Mouse (Mus musculus): ENCODE measurements around the gene Chst7. TPM values are rescaled to one million over a fixed set of nuclear protein-coding genes. Genes with fewer than 3 reads are reported as not detected.

Chst7 gene
- polyA plus RNA-seq (2012; ENCODE audit: insufficient read depth, insufficient read length, low replicate concordance, missing spikeins), result not detected in 2 replicates

DNA sequence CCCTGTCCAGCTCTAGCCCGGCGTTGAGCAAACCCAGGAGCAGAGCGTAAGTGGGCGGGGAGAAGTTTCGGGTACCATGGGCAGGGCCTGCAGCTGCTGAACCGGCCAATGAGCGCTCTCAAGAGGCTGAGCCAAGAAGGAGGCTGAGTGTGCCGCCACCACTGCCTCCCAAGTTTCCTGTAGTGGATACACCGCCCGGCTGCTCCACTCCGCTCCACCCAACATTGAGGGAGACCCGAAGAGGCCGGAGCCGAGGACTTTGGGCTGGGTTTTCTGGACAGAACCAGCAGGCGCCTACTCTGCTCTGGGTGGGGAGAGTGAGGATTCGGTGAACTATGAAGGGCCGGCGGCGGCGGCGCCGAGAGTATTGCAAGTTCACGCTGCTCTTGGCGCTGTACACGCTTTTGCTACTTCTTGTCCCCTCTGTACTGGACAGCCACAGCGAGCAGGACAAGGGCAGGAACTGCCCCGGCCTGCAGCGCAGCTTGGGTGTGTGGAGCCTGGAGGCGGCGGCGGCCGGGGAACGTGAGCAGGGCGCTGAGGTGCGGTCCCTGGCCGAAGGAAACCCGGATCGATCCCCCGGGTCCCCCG, at the start of gene Chst7:
Chst7 (plus strand) TSS at position 180 of the 591 bp plus-strand sequence.
- H3K4me1 ChIP-seq (ENCODE audit: control insufficient read depth, insufficient read depth, low read length), result peaks cover 13% of the 10 kb centered on the region
- TF ChIP-seq POLR2A (IDR thresholded peaks at IDR 0.05; ENCODE audit: insufficient read depth, low read depth, low read length), result no peak
- no peak for TF ChIP-seq CTCF (IDR thresholded peaks at IDR 0.05; ENCODE audit: insufficient read depth, low read depth, low read length)
- WGBS, result 10% methylated on average over 40 of the region's 40 CpGs
- no peak within 1 kb of the TSS for H3K27ac ChIP-seq (ENCODE audit: insufficient read depth, low read depth, low read length)
- H3K4me3 ChIP-seq (ENCODE audit: insufficient read depth, low read depth, low read length), result peak within 1 kb of the TSS; percentile 42

DNA sequence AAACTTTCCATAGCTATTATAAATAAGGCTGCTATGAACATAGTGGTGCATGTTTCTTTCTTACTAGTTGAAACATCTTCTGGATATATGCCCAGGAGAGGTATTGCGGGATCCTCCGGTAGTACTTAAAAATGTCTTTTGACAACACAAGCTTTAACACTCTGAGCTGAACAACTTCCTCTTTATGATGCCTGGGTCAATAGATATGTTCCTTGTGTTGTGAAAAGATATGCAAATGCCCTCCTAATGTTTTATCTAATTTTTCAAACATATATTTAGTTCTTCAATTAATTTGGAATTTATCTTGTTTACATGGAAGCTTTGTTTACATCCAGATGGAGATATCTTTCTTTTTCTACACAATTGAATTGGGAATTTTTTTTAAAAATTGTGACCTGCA, 47.1 kb upstream of the Chst7 start:
- Histone ChIP-seq H3K4me3 (ENCODE audit: insufficient read depth, low read depth, low read length) (no peak overlapping the region), H3K27ac (ENCODE audit: insufficient read depth, low read depth, low read length) (no peak overlapping the region), H3K4me1 (ENCODE audit: control insufficient read depth, insufficient read depth, low read length) (no peaks in the 10 kb centered on the region)
- 85% methylated on average over 2 of the region's 2 CpGs for WGBS
- no peak for TF ChIP-seq POLR2A (IDR thresholded peaks at IDR 0.05; ENCODE audit: insufficient read depth, low read depth, low read length)
- no peak for TF ChIP-seq CTCF (IDR thresholded peaks at IDR 0.05; ENCODE audit: insufficient read depth, low read depth, low read length)

DNA sequence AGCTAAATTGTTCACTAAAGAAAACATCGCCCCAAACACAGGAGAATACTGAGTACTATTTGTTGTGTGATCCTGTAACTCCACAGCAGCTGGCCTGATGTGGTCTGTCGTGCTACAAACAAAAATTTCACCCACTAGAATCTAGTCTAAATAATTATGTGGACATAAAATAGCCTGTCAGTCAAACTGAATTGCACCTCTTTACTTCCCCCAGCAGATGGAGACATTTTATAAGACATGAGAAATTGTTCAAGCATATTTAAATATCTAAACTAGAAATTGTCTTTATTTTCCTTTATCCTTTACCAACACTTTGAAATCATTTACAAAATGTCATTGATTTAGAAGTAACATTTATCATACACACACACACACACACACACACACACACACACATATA, 38.4 kb upstream of the Chst7 start:
- no peak for TF ChIP-seq POLR2A (IDR thresholded peaks at IDR 0.05; ENCODE audit: insufficient read depth, low read depth, low read length)
- TF ChIP-seq CTCF (IDR thresholded peaks at IDR 0.05; ENCODE audit: insufficient read depth, low read depth, low read length), result no peak
- no peak overlapping the region for H3K27ac ChIP-seq (ENCODE audit: insufficient read depth, low read depth, low read length)
- WGBS, result 35% methylated on average over 2 of the region's 2 CpGs
- H3K4me3 ChIP-seq (ENCODE audit: insufficient read depth, low read depth, low read length), result no peak overlapping the region
- no peaks in the 10 kb centered on the region for H3K4me1 ChIP-seq (ENCODE audit: control insufficient read depth, insufficient read depth, low read length)

DNA sequence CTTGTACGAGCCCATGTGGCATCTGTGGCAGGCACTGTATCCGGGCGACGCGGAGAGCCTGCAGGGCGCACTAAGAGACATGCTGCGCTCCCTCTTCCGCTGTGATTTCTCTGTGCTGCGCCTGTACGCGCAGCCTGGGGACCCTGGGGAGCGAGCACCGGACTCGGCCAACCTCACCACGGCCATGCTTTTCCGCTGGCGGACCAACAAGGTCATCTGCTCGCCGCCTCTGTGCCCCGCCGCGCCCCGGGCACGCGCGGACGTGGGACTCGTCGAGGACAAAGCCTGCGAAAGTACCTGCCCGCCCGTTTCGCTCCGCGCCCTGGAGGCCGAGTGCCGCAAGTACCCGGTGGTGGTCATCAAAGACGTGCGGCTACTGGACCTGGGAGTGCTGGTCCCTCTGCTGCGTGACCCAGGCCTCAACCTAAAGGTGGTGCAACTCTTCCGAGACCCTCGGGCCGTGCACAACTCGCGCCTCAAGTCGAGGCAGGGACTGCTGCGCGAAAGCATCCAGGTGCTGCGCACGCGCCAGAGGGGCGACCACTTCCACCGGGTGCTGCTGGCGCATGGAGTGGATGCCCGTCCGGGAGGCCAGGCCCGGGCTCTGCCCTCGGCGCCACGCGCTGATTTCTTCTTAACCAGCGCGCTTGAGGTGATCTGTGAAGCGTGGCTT, 872 bp downstream of the Chst7 start:
- TF ChIP-seq CTCF (IDR thresholded peaks at IDR 0.05; ENCODE audit: insufficient read depth, low read depth, low read length) (no peak), POLR2A (IDR thresholded peaks at IDR 0.05; ENCODE audit: insufficient read depth, low read depth, low read length) (no peak)
- Histone ChIP-seq H3K27ac (ENCODE audit: insufficient read depth, low read depth, low read length) (no peak overlapping the region), H3K4me1 (ENCODE audit: control insufficient read depth, insufficient read depth, low read length) (peaks cover 13% of the 10 kb centered on the region), H3K4me3 (ENCODE audit: insufficient read depth, low read depth, low read length) (peak overlapping the region; percentile 42)
- 19% methylated on average over 65 of the region's 65 CpGs for WGBS

DNA sequence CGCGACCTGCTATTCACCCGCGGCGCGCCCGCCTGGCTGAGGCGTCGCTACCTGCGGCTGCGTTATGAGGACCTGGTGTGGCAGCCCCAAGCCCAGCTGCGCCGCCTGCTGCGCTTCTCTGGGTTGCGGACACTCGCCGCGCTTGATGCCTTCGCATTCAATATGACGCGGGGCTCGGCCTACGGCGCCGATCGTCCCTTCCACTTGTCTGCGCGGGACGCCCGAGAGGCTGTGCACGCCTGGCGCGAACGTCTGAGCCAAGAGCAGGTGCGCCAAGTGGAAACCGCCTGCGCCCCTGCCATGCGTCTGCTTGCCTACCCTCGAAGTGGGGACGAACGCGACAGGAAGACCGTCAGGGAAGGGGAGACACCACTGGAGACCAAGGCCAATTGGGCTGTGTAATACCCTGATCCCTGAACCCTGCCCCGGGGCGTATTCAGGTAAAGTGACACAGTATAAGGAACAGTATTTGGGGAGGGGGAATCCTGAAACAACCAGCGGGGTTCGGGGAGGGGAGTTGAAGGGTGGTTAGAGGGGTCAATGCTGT, 1.5 kb downstream of the Chst7 start:
- WGBS, result 21% methylated on average over 47 of the region's 47 CpGs
- Histone ChIP-seq H3K27ac (ENCODE audit: insufficient read depth, low read depth, low read length) (no peak overlapping the region), H3K4me3 (ENCODE audit: insufficient read depth, low read depth, low read length) (peak overlapping the region; percentile 42), H3K4me1 (ENCODE audit: control insufficient read depth, insufficient read depth, low read length) (peaks cover 13% of the 10 kb centered on the region)
- no peak for TF ChIP-seq CTCF (IDR thresholded peaks at IDR 0.05; ENCODE audit: insufficient read depth, low read depth, low read length)
- TF ChIP-seq POLR2A (IDR thresholded peaks at IDR 0.05; ENCODE audit: insufficient read depth, low read depth, low read length), result no peak

DNA sequence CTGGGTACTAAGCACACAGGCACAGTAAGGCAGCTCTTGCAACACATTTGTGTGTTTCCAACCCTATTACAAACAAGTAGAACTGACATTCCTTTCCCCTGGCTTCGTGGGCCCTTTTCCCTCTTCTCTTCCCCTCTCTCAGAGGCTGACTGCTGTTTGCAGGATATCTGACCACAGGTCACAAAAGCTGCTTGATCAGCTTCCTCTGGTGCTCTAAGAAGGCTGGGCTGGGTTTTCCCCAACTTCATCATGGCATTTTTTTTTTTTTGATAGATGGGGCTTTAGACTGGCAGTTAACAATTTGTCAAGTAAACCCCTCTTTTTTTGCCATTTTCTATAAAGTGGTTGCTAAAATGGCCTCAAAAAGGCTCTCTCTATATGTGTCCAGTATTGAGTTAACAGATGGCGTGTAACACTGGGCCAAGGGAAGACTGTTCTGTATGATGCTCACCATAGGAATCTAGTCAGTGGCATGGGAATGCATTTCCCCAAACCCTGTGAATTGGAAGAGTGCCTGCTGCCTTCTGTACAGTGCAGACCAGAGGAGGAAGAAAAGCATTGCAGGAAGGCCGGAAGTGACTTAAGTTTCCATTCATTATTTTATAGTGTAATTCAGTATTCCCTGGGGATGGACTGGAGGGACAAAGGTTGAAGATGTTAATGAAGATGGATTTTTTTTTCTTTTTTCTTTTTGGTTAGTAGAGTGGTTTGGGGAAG, 2.6 kb downstream of the Chst7 start:
- no peak overlapping the region for H3K27ac ChIP-seq (ENCODE audit: insufficient read depth, low read depth, low read length)
- H3K4me1 ChIP-seq (ENCODE audit: control insufficient read depth, insufficient read depth, low read length), result peaks cover 13% of the 10 kb centered on the region
- no peak for TF ChIP-seq CTCF (IDR thresholded peaks at IDR 0.05; ENCODE audit: insufficient read depth, low read depth, low read length)
- TF ChIP-seq POLR2A (IDR thresholded peaks at IDR 0.05; ENCODE audit: insufficient read depth, low read depth, low read length), result no peak
- WGBS, result 76% methylated on average over 3 of the region's 3 CpGs
- no peak overlapping the region for H3K4me3 ChIP-seq (ENCODE audit: insufficient read depth, low read depth, low read length)

DNA sequence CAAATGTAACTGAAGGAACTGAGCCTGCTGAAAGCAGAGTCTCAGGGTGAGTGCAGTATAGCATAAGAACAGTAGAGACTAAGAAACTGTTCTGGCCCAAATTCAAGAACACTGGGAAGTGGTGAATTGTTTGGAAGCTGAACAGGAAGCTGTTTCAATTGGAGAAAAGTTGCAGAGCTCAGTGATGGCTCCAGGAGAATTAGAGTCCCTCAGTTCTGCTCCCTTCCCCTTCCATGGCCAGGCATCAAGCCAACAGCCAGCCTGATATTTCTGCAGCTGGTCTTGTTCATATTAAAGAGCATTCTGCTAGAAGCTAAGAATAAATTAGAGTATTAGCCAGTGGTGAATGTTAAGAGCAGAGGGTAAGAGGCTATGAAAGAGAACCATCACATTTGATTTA, 7.3 kb downstream of the Chst7 start:
- no peaks in the 10 kb centered on the region for H3K4me1 ChIP-seq (ENCODE audit: control insufficient read depth, insufficient read depth, low read length)
- TF ChIP-seq CTCF (IDR thresholded peaks at IDR 0.05; ENCODE audit: insufficient read depth, low read depth, low read length) (no peak), POLR2A (IDR thresholded peaks at IDR 0.05; ENCODE audit: insufficient read depth, low read depth, low read length) (no peak)
- no peak overlapping the region for H3K27ac ChIP-seq (ENCODE audit: insufficient read depth, low read depth, low read length)
- H3K4me3 ChIP-seq (ENCODE audit: insufficient read depth, low read depth, low read length), result no peak overlapping the region

DNA sequence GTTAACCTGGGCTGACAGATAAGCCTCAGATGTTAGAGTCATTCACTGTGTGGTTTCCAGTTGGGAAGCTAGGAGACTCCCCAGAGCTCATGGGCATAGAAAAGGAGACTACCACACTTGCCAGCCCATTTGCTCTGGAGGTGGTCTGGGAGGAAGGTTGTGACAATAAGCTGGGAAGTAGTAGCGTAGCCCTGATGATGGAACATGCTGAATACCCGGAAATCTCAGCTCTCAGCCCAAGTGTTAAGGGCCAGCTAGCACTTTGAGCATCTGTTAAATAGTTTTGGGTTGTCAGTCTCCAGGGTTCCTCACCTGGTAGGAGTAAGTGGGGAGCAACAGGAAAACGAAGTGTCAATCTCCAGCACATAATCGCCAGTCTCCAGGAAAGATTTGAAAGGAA, 10.8 kb downstream of the Chst7 start:
- Histone ChIP-seq H3K4me3 (ENCODE audit: insufficient read depth, low read depth, low read length) (no peak overlapping the region), H3K27ac (ENCODE audit: insufficient read depth, low read depth, low read length) (no peak overlapping the region), H3K4me1 (ENCODE audit: control insufficient read depth, insufficient read depth, low read length) (no peaks in the 10 kb centered on the region)
- TF ChIP-seq CTCF (IDR thresholded peaks at IDR 0.05; ENCODE audit: insufficient read depth, low read depth, low read length) (no peak), POLR2A (IDR thresholded peaks at IDR 0.05; ENCODE audit: insufficient read depth, low read depth, low read length) (no peak)
- 71% methylated on average over 4 of the region's 4 CpGs for WGBS

DNA sequence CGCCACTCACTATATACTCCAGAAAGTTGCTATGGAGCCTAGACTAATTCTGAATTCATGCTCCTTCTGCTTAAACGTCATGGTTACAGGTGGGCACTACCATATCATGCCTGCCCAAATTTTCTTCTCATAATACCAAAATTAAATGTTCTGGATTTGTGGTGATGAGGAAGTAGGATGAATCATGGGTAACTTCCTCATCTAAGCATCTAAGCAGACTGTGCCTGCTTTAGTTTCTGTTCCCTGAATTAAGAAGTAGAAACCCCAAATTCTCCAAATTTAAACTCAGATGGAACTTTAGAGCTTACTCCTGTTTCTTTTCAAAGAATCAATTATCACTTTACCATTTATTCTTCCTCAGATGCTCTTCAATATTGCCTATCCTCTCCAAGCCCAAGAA, 58.4 kb downstream of the Chst7 start:
- TF ChIP-seq CTCF (IDR thresholded peaks at IDR 0.05; ENCODE audit: insufficient read depth, low read depth, low read length) (no peak), POLR2A (IDR thresholded peaks at IDR 0.05; ENCODE audit: insufficient read depth, low read depth, low read length) (no peak)
- Histone ChIP-seq H3K4me1 (ENCODE audit: control insufficient read depth, insufficient read depth, low read length) (no peaks in the 10 kb centered on the region), H3K4me3 (ENCODE audit: insufficient read depth, low read depth, low read length) (no peak overlapping the region), H3K27ac (ENCODE audit: insufficient read depth, low read depth, low read length) (no peak overlapping the region)
- WGBS, result 78% methylated on average over 2 of the region's 2 CpGs

Data from olfactory bulb, adult 2 months (tissue).